Mouse (Mus musculus): ENCODE measurements around the gene Dnase1l1.
A peak's percentile ranks its signal among the peaks of the same experiment; 100 is the strongest.

Dnase1l1 gene

DNA sequence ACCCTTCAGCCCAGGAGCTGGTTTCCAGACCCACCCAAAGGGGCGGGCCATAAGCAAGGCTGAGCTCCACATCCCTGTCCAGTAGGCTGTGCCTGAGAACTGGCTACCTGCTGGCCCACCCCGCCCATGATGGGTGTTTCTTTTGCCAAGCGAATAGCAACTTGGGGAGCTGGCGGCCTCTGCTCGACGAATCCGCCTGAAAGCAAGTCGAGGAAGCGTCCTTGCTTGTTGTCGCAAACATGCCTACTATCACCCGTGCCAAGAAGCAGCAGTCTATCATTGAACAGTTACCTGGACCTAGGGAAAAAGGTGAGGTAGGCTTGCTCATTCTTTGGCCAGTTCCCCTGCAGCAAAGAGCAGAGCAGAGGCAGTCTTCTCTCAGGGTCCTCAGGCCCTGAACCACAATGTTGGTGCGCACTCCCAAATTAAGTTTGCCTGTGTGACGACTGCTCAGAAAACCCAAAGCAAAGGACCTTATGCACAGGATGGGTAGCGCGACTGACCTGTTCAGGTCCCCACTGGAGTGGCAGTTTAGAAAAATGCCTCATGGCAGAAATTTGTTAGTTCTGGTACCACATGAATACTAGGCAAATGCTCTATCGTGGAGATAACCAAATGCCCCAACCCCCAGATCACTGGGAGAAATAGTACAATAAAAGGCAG, at the start of gene Dnase1l1, which contains the start of gene Taz:
Gene Dnase1l1 (minus strand): TSS at position 606 of the 663 bp plus-strand sequence.
Gene Taz (plus strand): TSS at position 181 of the 663 bp plus-strand sequence.
- DNase-seq (ENCODE audit: low spot score): peak; percentile 41

DNA sequence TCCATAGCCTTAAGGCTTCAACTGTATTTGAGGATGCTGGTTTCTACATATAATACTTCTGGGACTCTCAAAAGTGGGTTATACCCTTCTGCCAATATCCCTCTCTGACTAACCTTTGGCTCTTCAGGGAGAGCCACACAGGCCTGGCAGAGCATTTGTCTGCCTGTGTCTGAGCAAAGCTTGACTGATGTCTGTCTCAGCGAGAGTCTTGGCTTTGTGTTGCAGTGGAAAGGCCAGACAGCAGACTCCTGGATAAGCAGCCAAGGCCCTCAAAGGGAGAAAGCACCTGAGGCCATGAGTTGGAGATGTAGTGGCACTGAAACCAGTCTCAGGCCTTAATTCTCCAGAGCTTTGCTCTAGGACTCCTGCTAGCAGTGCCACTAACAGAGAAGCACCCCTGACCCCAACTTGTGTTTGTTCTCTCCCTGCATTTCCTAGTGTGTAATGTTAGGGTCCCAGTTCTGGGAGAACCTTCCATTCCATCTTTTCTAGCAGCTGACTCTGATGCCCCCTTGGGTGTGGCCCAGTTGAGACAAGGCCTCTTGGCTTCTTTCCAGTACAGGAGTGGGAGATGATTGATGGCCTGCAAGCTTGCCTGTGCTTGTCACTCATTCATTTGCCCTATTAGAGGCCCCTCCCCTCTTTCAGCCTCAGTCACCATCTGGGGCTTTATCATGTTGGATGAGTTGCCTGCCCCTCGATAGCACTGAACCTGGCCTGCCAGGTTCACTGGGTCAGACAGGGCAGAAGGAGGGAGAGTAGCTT, 48.2 kb upstream of the Dnase1l1 start:
- no peak for DNase-seq (ENCODE audit: low spot score)

DNA sequence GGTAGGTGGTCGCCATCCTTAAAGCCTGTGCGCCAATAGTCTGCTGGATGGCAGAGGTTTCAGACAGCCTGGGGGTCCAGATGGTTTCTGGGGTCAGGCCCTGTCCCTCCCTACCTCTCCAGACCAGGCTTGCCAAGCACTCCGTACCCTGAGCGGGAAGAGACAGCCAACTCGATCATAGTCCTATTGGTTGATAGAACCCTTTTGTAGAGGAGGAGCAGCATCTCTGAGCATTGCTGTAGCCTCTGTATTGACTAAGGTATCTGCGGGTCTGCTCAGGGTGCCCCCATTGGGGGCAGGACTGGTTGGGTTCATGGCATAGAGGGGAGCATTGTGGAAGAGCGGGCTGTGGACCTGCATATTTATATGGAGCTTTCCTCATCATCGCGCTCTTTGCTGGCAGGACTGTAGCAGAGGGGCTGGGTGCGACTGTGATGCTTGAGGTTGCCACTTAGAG, 47.1 kb upstream of the Dnase1l1 start:
- DNase-seq (ENCODE audit: low spot score): no peak

DNA sequence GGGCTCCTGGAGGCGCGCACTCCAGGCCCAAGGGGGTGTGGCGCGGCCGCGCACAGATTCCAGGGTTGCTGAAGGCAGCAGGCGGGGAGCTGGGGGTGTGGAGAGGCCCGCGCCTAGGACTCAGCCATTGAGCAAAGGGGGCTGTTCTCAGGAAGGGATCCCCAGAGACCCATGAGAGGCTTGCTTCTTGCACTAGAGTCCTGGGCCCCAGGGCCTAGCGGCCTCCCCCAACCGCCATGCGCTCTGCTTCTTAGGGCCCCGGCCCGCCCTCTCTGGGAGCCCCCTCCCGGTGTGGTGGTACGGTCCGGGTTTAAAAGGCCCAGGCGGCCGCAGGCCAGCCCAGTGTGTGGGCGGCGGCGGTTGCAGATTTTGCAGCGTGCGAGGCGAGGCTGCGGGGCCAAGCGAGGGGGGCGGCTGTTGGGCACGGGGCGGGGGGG, 46.6 kb upstream of the Dnase1l1 start, which contains the start of gene Plxna3:
Gene Plxna3 (plus strand): TSS at position 342 of the 437 bp plus-strand sequence.
- peak; percentile 54 for DNase-seq (ENCODE audit: low spot score)

DNA sequence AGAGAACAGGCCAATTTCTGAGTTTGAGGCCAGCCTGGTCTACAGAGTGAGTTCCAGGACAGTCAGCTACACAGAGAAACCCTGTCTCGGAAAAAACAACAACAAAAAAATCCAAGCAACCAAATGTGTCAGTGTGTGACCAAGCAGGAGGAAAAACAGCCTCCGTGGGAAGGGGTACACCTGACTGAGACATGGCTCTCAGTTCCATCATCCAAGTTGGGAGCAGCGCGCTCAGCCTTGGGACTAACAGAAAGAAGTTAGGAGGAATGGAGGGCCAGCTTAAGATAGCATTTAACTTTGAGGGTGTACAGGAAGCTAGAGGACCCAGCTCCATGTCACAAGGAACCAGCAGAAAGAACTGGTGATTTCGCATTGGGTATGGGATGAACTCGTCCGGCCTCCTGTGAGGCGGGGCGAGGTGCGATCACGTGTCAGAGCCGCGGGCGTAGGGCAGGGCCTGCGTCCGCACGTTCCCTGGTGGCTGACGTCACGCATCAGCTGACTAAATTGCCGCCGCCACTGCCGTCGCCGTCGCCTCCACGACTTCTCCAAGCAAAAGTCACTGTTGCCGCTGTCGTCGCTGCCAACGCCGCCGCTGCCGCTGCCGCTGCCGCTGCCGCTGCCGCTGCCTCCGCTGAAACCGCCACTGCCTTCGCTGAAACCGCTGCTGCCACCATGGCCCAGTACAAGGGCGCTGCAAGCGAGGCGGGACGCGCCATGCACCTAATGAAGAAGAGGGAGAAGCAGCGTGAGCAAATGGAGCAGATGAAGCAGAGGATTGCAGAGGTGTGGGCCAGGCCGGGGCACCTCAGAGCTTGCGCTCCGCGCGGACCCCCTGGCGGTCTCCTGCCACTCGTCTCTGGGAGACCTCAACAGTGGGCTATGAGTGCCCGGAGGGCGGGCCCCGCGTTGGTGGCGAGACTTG, 30.7 kb upstream of the Dnase1l1 start, which contains the start of gene Fam50a:
Gene Fam50a (plus strand): TSS at position 494 of the 925 bp plus-strand sequence.
- peak; percentile 89 for DNase-seq (ENCODE audit: low spot score)

DNA sequence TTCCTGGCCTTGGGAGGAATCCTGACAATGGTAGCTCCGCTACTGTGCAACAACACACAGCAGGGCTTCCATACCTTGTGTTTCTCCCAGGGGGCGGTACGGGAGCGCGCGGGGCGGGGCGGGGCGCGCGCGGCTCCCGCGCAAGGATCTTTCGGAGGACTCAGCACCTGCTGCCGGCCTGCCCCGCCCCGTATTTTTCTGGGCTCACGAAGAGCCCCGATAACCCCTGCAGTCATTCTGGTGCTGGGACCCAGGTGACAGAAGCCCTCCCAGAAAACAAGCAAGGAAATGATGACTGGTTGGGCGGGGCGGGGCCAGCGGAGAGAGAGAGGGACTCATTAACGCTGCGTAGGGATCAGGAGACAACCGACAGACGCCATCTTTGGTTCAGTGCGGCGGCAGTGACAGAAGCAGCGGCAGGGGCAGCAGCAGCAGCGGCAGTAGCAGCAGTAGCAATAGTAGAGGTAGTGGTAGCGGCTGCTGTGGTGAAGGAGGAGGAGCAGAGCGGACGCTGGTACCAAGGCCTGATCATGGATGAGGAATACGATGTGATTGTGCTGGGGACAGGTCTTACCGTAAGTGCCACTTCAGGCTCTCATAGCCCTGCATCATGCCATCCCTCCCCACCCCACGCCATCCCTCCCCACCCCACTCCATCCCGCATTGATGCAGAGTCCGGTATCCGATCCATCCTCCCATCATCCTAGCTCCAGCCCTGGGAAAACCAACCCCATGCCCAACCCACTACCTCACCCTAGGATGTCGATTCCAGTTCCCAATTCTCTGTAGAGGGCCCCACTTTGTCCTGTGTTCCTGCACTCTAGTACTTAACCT, 22.9 kb upstream of the Dnase1l1 start, which contains the start of gene Gdi1:
Gene Gdi1 (plus strand): TSS at position 132 of the 834 bp plus-strand sequence.
- peak; percentile 66 for DNase-seq (ENCODE audit: low spot score)

DNA sequence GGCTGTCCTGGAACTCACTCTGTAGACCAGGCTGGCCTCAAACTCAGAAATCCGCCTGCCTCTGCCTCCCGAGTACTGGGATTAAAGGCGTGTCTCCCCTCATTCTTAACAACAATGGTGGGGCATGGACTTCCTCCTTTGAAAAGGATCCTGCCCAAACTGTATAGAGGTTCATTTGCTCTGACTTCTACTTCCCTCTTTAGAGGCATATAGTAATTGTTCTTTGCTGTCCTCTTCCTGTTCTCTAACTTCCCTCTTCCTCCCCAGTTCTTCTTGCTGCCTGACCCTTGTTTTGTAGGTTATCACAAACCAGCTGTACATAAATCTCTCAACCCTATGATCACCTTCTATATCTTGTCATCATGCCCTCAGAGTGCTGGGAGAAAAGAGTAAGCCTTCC, 17.6 kb upstream of the Dnase1l1 start:
- no peak for DNase-seq (ENCODE audit: low spot score)

DNA sequence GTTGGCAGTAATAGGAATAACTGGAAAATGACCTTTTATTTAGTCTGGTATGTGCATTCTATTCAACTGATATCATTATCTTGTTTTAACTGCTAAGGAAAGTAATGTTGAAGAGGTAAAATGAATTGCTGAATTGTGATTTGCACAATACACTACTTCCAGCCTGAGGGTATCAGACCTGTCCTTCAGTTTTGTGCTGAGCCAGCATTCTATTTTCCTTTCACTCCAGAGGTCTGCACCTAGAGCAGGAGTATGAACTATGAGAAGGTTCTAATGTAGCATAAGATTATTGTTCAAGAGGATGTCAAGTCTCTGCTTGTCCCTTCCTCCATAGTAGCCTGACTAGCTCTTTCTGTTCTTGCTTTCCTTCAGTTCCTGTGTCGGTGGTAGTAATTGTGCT, 16.2 kb upstream of the Dnase1l1 start:
- DNase-seq (ENCODE audit: low spot score): no peak

DNA sequence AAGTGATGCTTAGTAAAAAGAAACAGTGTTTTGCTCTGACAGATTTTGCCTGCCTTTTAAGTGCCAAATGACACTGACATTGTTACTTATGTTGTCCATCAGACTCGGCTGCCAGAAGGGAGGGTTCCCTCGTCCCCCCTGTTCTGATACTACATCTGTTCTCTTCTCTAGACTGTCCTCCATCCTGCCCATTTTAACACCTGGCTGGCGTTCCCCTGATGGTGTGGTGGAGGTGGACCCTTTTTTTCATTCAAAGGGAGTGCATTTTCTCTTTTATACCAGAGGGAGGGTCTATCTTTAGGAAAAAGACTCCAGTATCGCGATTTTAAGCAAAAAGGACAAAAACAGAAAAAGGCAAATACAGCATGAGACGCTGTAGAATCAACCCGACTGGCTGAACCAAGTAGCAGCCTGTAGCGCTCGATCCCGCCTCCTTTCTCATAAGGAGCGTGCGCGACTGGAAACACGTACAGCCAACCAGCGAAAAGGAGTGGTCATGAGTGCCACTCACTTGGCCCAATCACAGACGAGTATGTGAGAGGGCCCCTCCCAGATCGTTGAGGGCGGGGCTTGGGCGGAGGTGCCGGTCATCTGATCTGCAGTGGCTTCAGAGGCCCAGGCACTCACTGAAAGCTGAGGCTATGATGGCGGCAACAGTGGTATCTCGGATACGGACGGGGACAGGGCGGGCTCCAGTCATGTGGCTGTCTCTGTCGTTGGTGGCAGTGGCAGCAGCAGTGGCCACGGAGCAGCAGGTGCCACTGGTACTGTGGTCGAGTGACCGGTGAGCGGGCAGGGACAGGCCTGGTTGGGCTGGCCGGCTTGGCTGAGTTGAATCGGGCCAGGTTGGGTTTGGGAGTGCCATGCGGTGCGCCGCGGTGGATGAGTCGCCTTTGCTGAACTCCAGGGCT, 14.7 kb upstream of the Dnase1l1 start, which contains the start of gene Atp6ap1:
Gene Atp6ap1 (plus strand): TSS at position 560 of the 911 bp plus-strand sequence.
- peak; percentile 94 for DNase-seq (ENCODE audit: low spot score)

DNA sequence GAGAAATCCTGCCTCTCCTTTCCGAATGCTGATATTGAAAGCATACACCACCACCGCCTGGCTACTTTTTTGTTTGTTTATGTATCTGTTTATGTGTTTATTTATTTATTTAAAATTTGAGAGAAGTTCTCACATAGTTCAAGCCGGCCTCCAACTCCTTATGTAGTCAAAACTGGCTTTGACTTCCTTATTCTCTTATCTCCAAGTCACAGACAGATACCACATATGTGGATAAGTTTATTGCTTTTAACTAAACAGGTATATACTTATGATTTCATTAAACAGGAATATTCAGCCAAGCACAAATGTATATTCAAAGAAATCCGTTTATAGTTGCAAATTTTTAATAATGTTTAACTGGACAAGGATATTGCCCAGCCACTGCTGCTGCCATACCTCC, 11.3 kb upstream of the Dnase1l1 start:
- no peak for DNase-seq (ENCODE audit: low spot score)

DNA sequence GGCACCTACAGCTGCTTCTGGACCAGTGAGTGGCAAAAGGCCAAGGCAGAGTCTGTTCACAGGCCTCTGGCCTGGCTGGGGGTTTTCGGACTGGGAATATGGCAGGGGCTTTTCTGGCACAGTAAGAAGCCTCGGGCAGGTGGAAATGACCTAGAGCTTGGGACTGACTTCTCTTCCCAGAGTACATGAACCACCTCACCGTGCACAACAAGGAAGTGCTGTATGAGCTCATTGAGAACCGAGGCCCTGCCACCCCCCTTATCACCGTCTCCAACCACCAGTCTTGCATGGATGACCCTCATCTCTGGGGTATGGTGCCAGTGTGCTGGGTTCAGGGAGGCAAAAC, 928 bp upstream of the Dnase1l1 start:
- DNase-seq (ENCODE audit: low spot score): no peak

DNA sequence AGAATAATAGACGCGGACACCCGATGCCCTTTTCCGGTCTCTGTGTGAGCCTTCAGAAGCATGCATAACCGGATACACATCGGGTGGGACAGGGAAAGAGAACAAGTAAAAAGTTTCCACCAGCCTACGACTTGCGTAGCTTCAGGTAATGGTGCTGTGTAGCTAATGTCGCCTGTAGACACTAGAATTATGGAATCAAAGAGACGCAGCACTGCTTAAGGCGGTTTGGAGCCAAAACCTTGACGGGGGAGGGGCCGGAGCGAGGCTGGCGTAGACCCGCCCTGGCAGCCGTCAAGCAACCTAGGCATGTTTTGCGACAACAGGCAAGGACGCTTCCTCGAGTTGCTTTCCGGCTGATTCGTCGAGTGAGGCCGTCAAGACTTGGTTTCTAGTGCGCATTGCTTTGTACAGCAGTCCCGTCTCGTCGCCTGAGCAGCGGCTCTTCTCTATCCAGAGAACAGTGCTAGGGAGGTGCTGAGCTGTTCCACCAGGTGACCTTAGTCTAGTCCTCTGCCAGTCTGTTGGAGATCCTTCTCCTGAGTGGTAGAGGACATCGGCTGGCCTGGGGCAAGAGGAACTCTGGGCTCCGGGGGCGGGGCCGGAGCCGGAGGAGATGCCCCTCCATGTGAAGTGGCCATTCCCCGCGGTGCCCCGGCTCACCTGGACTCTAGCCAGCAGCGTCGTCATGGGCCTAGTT, 406 bp upstream of the Dnase1l1 start:
- DNase-seq (ENCODE audit: low spot score): peak; percentile 83

DNA sequence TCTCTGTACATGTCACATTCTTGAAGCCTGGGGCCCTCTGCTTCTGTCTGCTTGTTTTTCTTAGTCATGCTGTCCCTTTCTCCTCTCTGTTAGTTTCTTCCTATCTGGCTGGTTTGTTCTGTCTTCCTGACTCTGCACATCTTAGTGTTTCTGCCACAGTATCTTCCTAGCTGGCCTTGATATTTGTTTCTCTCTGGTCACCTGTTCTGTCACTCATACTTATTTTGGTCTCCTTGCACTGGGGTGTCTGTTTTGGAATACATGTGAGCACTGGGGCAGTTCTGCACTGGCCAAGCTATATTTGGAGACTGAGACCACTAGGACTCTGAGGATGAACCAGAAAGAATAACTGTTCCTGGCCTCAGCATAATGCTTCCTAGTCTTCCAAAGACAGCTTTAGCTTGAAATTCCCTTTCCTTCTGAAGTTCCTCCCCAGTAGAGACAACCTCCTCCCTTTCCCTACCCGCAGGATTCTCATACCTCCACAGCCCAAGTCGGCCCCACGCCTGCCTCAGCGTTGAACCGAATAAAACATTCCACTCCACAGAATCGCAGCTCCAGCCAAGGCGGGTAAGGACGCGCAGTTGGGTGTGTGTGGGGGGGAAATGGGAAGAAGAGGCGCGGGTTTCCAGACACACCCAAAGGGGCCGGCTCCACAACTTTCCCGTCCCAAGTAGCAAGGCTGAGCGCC, 951 bp downstream of the Dnase1l1 start:
- no peak for DNase-seq (ENCODE audit: low spot score)

DNA sequence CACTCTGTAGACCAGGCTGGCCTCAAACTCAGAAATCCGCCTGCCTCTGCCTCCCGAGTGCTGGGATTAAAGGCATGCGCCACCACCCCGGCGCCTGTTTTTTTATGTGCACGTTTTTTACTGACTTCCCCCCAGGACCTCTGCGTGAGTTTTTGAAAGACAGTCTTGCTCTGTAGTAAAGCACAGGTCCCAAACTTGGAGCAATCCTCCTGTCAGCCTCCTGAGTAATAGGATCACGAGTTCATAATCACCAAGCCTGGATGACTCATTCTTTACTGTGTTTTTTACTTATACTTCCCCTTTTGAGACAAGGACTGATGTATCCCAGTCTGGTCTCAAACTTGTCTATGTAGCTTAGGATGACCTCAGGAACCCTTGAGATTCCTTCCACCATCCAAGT, 4.2 kb downstream of the Dnase1l1 start:
- no peak for DNase-seq (ENCODE audit: low spot score)

DNA sequence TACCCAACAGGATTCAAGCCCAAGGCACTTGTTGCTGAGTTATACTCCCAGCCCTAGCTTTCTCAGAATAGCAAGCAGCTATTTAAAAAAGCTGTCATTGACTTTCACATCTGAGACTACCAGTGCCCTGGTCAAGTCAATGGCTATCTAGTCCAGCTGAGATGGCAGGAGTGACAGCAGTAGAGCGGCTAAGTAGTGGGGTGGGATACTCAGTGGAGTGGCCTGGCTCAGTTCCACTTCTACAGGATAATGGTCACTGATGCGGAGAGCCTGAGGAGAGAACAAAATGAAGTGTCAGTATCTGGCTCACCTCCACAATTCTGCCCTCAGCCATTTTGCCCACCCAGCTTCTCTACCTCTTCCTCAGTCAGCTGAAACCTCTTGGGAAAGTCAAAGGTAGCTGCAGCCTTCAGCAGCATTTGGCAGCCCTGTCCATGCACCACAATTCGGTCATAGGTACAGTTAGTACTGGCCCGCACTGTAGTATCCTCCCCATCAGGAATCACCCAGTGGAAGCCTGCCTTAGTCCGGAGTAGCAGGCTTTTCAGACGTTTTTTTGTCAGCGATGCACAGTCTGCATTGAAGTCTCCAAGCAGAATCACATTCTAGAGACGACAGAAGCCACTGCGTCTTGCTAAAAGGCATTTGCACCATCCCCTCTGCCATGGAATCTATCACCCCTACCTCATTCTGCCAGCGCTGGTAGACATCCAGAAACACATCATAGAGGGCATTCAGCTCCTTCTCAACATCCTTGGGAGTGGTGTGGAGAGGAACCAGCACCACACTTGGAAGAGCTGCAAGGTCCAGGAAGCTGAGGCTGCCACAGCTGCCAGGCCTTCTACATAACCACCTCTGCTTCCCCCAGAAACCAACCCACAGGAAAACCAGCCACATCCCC, 8.5 kb downstream of the Dnase1l1 start:
- DNase-seq (ENCODE audit: low spot score): no peak

DNA sequence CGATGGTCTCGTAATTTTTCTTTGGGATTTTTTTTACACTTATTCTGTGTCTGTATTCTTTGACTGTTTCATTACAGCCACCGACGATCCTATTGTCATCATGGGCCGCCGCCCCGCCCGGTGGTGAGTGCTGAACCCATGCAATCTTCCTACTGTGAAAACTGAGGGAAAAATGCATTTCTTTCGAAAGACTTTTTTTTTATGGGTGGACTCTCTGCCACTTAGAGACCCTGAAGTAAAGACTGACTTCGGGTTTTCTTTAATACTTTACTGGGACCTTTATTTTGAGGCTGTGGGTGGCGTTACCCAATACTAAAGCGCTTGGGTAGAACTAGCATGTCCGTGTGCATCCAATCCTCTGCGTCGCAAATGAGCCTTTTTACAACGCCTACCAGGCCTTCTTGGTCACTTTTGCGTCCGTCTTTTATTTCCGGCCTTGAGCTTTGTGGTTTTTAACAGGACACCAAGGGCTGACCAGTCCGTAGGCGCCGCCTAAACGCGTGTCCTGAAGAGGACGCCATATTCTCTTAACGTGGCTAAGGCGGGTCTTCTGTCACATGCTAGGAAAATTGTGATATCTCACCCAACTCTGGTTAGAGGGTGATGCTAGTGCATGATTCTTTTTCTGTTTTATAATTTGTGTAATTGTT, 11.1 kb downstream of the Dnase1l1 start:
- DNase-seq (ENCODE audit: low spot score): peak; percentile 21
